Mouse (Mus musculus): ENCODE results near the gene Hrnr.
A peak's percentile ranks its signal among the peaks of the same experiment; 100 is the strongest.

The Hrnr gene

GRCm38 (mm10) chr3:93319449-93319848 lies at the start of gene Hrnr:
Gene Hrnr, plus strand, starts transcription at chr3:93319749.
- no peak for DNase-seq (ENCODE audit: low read depth, low spot score)

- no peak for DNase-seq (ENCODE audit: low read depth, low spot score)
Measured at GRCm38 (mm10) chr3:93273223-93273622, 46.3 kb upstream of the Hrnr start, which contains the start of gene Flg. Gene Flg, plus strand, starts transcription at chr3:93273523.

DNA sequence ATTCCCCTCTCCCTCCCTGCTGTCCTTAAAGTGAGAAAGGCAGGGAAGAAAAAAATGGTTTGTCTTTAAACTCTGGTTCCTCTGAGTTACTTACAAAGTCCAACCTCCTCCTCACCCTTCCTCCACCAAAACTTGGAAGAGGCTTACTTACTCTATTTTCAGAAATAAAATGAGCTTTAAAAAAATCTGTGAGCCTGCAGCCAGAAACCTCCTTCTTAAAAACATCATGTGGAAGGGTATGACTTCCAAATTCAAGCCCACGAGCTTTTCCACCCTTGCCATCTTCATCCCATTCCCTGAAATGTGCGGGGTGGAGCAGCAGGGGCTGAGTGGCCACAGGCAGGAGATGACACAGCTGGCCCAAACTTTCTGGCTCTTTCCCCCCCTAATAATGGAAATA lies 22.0 kb upstream of the Hrnr start:
- DNase-seq (ENCODE audit: low read depth, low spot score), result peak; percentile 81

GRCm38 (mm10) chr3:93299832-93300231 lies 19.7 kb upstream of the Hrnr start:
- DNase-seq (ENCODE audit: low read depth, low spot score), result peak; percentile 50

DNA sequence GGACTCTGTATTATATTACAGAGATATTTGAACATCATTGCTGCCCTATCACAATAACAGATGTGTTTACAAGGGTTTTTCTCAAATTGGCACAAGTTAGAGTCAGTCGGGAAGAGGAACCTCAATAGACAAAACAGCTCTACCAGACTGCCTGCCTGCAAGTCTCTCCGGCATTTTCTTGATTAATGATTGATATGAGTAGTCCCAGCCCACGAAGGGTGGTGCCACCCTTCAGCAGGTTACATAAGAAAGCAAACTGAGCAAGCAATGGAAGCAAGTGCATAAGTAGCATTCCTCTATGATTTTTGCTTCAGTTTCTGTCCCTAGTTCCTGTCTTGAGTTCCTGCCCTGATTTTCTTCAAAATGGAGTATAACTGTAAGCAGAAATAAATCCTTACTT lies 17.7 kb upstream of the Hrnr start:
- no peak for DNase-seq (ENCODE audit: low read depth, low spot score)

GRCm38 (mm10) chr3:93306142-93306541 lies 13.4 kb upstream of the Hrnr start:
- no peak for DNase-seq (ENCODE audit: low read depth, low spot score)

DNA sequence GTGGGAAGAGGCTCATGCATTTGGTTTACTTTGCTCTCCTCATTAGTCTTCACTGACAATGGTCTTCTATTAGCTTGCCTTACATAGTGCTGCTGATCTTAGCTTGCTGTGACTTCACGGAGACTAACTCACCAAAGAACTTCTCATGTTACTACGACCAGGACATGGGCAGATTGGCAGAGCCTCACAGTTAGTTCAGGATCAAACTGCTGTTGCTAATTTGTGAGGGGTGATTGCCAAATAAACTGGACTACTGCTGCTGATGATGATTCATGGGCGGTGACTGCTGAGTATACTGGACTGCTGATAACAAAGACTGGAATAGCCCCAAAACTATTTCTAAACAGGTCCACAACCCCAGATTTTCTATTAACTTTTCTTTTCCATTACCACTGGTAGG lies 8.2 kb upstream of the Hrnr start:
- DNase-seq (ENCODE audit: low read depth, low spot score), result no peak

GRCm38 (mm10) chr3:93314388-93314787 lies 5.2 kb upstream of the Hrnr start:
- no peak for DNase-seq (ENCODE audit: low read depth, low spot score)

DNA sequence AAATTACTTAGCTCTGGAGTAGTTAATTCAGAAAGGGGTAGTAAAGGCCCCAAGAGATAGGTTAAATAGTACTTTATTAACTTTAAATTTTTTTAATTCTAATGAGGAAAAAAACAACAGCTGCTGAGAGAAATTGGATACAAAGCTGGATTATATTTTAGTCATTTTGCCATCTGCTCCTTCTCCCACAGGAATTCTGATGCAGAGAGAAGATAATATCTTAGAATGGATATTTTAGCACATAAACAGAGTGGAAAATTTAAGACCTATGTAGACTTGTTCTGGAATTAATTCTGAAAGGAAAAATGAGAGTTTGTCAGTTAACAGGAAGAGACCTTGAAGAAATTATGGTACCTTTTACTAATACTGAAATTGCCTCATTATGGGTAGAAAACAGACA lies 18.2 kb downstream of the Hrnr start:
- peak; percentile 59 for DNase-seq (ENCODE audit: low read depth, low spot score)

GRCm38 (mm10) chr3:93340021-93340420 lies 20.5 kb downstream of the Hrnr start:
- no peak for DNase-seq (ENCODE audit: low read depth, low spot score)

GRCm38 (mm10) chr3:93346896-93347295 lies 27.3 kb downstream of the Hrnr start:
- DNase-seq (ENCODE audit: low read depth, low spot score), result no peak

DNA sequence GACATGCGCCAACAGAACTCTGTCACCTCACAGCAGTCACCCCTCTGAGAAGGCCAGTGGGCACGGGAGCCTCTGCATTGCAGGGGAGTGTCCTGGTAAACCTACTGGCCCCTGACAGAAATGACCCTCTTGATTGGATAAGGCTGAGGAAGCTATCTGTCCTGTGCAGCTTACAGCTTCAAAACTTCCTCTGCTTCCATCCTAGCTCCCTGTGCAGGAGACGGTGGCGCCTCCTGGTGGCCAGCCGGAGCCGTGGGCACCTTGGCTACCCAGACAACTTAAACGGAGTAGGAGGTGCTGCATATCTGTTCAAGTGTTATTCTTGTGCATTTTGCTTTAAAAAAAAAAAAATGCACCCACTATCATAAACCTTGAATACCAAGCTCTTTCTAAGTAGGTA lies 40.5 kb downstream of the Hrnr start:
- DNase-seq (ENCODE audit: low read depth, low spot score), result no peak

DNA sequence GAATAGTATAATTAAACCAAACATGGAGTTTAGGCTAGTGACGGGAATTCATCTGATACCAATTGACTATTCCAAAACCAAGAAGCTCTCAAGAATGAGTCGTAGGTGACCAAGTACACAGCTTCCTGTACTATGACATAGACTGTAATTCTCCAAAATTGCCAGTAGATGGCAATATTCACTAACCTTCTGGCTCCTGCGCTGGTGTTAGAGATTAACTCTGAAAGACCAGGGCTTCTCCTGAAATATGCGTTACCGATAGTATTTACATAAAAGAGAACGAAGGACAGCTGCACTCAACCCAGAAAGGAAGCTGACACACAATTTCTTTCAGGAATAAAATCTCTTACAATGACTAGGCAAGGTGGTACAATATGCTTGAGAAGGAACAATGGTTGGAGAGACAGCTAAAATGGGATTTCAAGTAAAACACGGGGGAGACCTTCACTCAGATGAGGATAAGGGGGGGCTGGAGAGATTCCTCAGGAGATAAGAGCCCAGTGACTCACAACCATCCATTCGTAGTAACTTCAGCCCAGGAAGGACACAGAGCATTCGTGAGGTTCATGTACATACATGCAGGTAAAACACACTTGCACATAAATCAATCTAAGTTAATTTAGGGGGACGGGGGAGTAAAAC lies 42.5 kb downstream of the Hrnr start:
- DNase-seq (ENCODE audit: low read depth, low spot score), result no peak

- no peak for DNase-seq (ENCODE audit: low read depth, low spot score)
Measured at GRCm38 (mm10) chr3:93366966-93367575, 47.5 kb downstream of the Hrnr start.

- DNase-seq (ENCODE audit: low read depth, low spot score), result no peak
Measured at GRCm38 (mm10) chr3:93368171-93368570, 48.6 kb downstream of the Hrnr start.

GRCm38 (mm10) chr3:93373416-93373815 lies 53.9 kb downstream of the Hrnr start:
- DNase-seq (ENCODE audit: low read depth, low spot score), result peak; percentile 5

DNA sequence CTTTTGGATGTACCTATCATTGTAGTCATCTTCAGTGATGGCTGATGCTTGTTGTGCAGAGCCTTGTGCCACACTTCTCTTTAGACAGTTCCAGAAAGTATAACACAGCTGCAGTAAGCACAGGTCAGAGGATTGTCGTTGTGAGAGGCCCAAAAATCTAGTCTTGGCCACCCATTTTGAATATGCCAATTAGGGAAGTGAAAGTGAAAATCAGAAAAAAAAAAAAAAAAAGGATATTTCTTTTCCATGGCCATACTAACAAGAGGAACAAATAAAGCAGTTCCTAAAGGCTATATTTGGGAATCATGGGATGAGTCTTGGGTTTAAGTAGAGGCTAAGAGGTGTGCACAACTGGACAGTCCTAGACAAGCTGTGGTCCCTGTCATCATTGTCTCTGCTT lies 55.6 kb downstream of the Hrnr start:
- no peak for DNase-seq (ENCODE audit: low read depth, low spot score)

- DNase-seq (ENCODE audit: low read depth, low spot score), result no peak
Measured at GRCm38 (mm10) chr3:93375601-93376000, 56.1 kb downstream of the Hrnr start.

GRCm38 (mm10) chr3:93378146-93378545 lies 58.6 kb downstream of the Hrnr start:
- DNase-seq (ENCODE audit: low read depth, low spot score), result no peak

Data from telencephalon, adult 2 months (tissue).